Mouse (Mus musculus): ENCODE data around the gene Vamp8.

DNA sequence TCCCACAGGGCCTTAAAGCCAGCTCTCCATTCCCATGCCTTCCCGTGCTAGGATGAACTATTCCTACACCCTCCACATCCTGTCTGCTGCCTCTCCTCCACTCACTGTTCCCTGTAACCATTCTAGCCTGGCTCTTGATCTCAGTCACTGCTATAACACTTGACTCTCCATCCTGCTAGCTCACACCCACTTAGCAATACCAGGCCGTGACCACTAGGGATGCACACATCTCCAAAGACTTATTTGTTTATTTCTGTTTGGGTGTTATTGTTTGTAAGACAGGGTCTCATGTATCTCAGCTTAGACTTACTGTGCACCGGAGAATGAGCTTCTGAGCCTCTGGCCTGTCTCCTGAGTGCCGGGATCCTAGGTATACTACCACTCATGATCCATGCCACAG lies 20.9 kb downstream of the Vamp8 start:
- TF ChIP-seq NANOG (IDR thresholded peaks at IDR 0.05; ENCODE audit: borderline replicate concordance, low read length) (no peak), CTCF (conservative IDR thresholded peaks at IDR 0.05; ENCODE audit: low read length) (peak; percentile 50), POU5F1 (IDR thresholded peaks at IDR 0.05; ENCODE audit: borderline replicate concordance, low read length) (no peak)

Measured in E14TG2a.4 (cell line).